18 mouse cellular contexts compared by ENCODE assay signal in the genomic region with DNA sequence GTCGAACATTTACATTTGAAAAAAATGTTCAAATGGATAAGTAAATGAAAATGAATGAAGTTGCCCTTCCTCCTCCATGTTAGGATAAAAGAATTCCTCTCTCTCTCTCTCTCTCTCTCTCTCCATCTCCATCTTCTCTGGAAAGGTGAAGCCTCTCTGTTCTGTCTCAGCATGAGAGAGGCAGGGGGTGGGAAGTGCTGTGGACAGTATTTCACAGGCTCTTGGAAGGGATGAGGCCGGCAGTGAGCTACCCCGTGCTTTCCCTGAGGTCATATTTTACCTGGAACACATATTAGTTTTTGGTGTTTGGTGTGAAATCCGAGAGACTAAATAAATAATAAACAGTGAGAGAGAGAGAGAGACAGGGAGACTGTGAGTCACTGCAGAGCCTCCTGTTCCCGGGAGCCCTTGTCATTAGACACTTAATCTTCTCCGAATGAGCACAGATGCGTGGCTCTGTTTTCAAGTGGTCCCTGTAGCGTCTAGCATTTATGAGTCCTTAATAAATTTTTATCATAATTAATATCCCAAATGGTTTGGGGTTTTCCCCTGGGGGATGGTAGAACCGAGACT.
DNase-seq lines count a peak whose midpoint lies in the region; ATAC-seq and TF ChIP-seq lines count a peak whose summit lies in the region.
"Had no signal": no experiment of that assay in that cellular context is flagged by ENCODE, and none has a peak within 500 bp of the region (broad histone marks: within the 10 kb centered on the region; RNA-seq: fewer than 3 reads in every experiment).

No protein-coding gene starts in this region.

- H3K27me3 ChIP-seq in kidney, embryonic 15.5 days: no peaks in the 10 kb centered on the region
- no peaks in the 10 kb centered on the region for H3K27me3 ChIP-seq in hindbrain, embryonic 13.5 days
- H3K27me3 ChIP-seq in midbrain, embryonic 12.5 days: peaks cover 7% of the 10 kb centered on the region
- H3K27me3 ChIP-seq in neural tube, embryonic 13.5 days: peaks cover 3% of the 10 kb centered on the region; the same call in 1 of the 2 replicates
- H3K27me3 ChIP-seq: CH12.LX; limb, embryonic 15.5 days had no signal

- peaks cover 67% of the 10 kb centered on the region for H3K4me1 ChIP-seq in kidney, embryonic 15.5 days
- H3K4me1 ChIP-seq in hindbrain, embryonic 13.5 days (replicated peaks): peaks cover 66% of the 10 kb centered on the region
- H3K4me1 ChIP-seq in midbrain, embryonic 12.5 days: peaks cover 57% of the 10 kb centered on the region
- H3K4me1 ChIP-seq in neural tube, embryonic 13.5 days (replicated peaks): peaks cover 75% of the 10 kb centered on the region

- TF ChIP-seq CTCF in layer of hippocampus, adult 2 months (conservative IDR thresholded peaks at IDR 0.05): no peak

- intact Hi-C loops in gastrocnemius, postnatal 14 days (cut with DNase I; ENCODE audit: low total_unique reads): no loop called here

- no peaks in the 10 kb centered on the region for H3K36me3 ChIP-seq in kidney, embryonic 15.5 days
- no peaks in the 10 kb centered on the region for H3K36me3 ChIP-seq in hindbrain, embryonic 13.5 days
- H3K36me3 ChIP-seq in midbrain, embryonic 12.5 days: no peaks in the 10 kb centered on the region
- H3K36me3 ChIP-seq in neural tube, embryonic 13.5 days: no peaks in the 10 kb centered on the region
- H3K36me3 ChIP-seq: limb, embryonic 15.5 days had no signal

- H3K9me3 ChIP-seq in kidney, embryonic 15.5 days (replicated peaks): no peaks in the 10 kb centered on the region
- H3K9me3 ChIP-seq in hindbrain, embryonic 13.5 days: no peaks in the 10 kb centered on the region
- no peaks in the 10 kb centered on the region for H3K9me3 ChIP-seq in midbrain, embryonic 12.5 days
- H3K9me3 ChIP-seq in neural tube, embryonic 13.5 days: no peaks in the 10 kb centered on the region
- H3K9me3 ChIP-seq: limb, embryonic 15.5 days had no signal

- peak; percentile 68 for ATAC-seq in kidney, embryonic 15.5 days (replicated peaks; ENCODE audit: low FRiP score)
- no peak for ATAC-seq in hindbrain, embryonic 13.5 days (ENCODE audit: low FRiP score)
- ATAC-seq in midbrain, embryonic 12.5 days (ENCODE audit: low FRiP score, low read depth): no peak
- 0 out of 2 replicates have a peak, but pooled peaks have one; percentile 29 for ATAC-seq in neural tube, embryonic 13.5 days (ENCODE audit: low read depth)

- DNase-seq in kidney, adult 18-20 months: no peak
- no peak for DNase-seq in gastrocnemius, postnatal 14 days
- no peak for DNase-seq in layer of hippocampus, adult 2 months (ENCODE audit: low spot score in 2 of 2)
- DNase-seq: adrenal gland, adult 8-10 months; cerebellum, adult 11 months; cerebellum, postnatal 36 days; gastrocnemius, postnatal 25 days; kidney, postnatal 36 days; lung, postnatal 10 days; retina, postnatal 1 day; right cerebral cortex, postnatal 4 days; thymus, postnatal 36 days had no signal

- H3K4me2 ChIP-seq in kidney, embryonic 15.5 days: no peak overlapping the region
- H3K4me2 ChIP-seq in hindbrain, embryonic 13.5 days: peak overlapping the region; percentile 21; the same call in 1 of the 2 replicates
- 0 out of 2 replicates have a peak overlapping the region, but pooled peaks have one; percentile 13 for H3K4me2 ChIP-seq in midbrain, embryonic 12.5 days (replicated peaks)
- 0 out of 2 replicates have a peak overlapping the region, but pooled peaks have one; percentile 4 for H3K4me2 ChIP-seq in neural tube, embryonic 13.5 days
- H3K4me2 ChIP-seq: limb, embryonic 15.5 days had no signal

- 13% methylated on average over 9 of the region's 9 CpGs for WGBS in kidney, embryonic 15.5 days
- 17% methylated on average over 9 of the region's 9 CpGs for WGBS in hindbrain, embryonic 13.5 days
- WGBS in midbrain, embryonic 12.5 days: 32% methylated on average over 9 of the region's 9 CpGs
- WGBS in neural tube, embryonic 13.5 days: 12% methylated on average over 9 of the region's 9 CpGs

- no peak overlapping the region for H3K9ac ChIP-seq in kidney, embryonic 15.5 days
- peak overlapping the region; percentile 51 for H3K9ac ChIP-seq in hindbrain, embryonic 13.5 days
- H3K9ac ChIP-seq in midbrain, embryonic 12.5 days (replicated peaks): no peak overlapping the region
- H3K9ac ChIP-seq in neural tube, embryonic 13.5 days: peak overlapping the region; percentile 51
- H3K9ac ChIP-seq: limb, embryonic 15.5 days had no signal

- H3K4me3 ChIP-seq in kidney, embryonic 15.5 days (replicated peaks): no peak overlapping the region
- H3K4me3 ChIP-seq in hindbrain, embryonic 13.5 days: no peak overlapping the region
- H3K4me3 ChIP-seq in midbrain, embryonic 12.5 days: no peak overlapping the region
- no peak overlapping the region for H3K4me3 ChIP-seq in neural tube, embryonic 13.5 days
- H3K4me3 ChIP-seq in layer of hippocampus, adult 2 months: no peak overlapping the region
- H3K4me3 ChIP-seq: limb, embryonic 15.5 days had no signal

- H3K27ac ChIP-seq in kidney, embryonic 15.5 days: peak overlapping the region; percentile 59
- peak overlapping the region; percentile 84 for H3K27ac ChIP-seq in hindbrain, embryonic 13.5 days
- H3K27ac ChIP-seq in midbrain, embryonic 12.5 days (replicated peaks): peak overlapping the region; percentile 81
- peak overlapping the region; percentile 71 for H3K27ac ChIP-seq in neural tube, embryonic 13.5 days (replicated peaks)
- no peak overlapping the region for H3K27ac ChIP-seq in layer of hippocampus, adult 2 months
- H3K27ac ChIP-seq: limb, embryonic 15.5 days had no signal

Comparison
In these comparisons a context has a peak if more than half of its experiments do, and no peak if none do; other contexts are left out.
1. ATAC-seq: peak in kidney, embryonic 15.5 days (single experiment) and neural tube, embryonic 13.5 days (single experiment); none in hindbrain, embryonic 13.5 days (single experiment) and midbrain, embryonic 12.5 days (single experiment).
2. H3K9ac ChIP-seq: peak in hindbrain, embryonic 13.5 days (single experiment) and neural tube, embryonic 13.5 days (single experiment); none in kidney, embryonic 15.5 days (single experiment) and midbrain, embryonic 12.5 days (single experiment).